Mouse (Mus musculus): ENCODE data around the gene Epb41l1.

GRCm38 (mm10) chr2:156478046-156478690 is 57.5 kb downstream of the Epb41l1 start:
- TF ChIP-seq FLI1 (IDR thresholded peaks at IDR 0.05; ENCODE audit: low read length): no peak
- TF ChIP-seq GATA1 (IDR thresholded peaks at IDR 0.05; ENCODE audit: borderline replicate concordance, low read length): no peak

Data from megakaryocyte, embryonic 14.5 days (primary cell).